Mouse (Mus musculus) intestine, embryonic 16.5 days (tissue): ENCODE measurements around the gene Col25a1. TPM values are rescaled to one million over a fixed set of nuclear protein-coding genes. Genes with fewer than 3 reads are reported as not detected.

Experiments
- ATAC-seq: fragments of 200-750 bp; cut with Nextera tagmentation; 2 replicates; pipeline ENCODE4 v1.8.0; 2017; ENCODE audit warnings: moderate TSS enrichment, moderate library complexity
- H3K27ac ChIP-seq: fragments of 300-500 bp; sonication (generic); 2 replicates; pipeline ENCODE4 v1.5.1; 2014; ENCODE audit warnings: mild to moderate bottlenecking, low read length
- H3K27me3 ChIP-seq: fragments of 300-500 bp; sonication (generic); replicated peaks from 2 replicates; pipeline ENCODE4 v1.6.1; 2014; ENCODE audit warnings: low read length, control low read depth, mixed read lengths; ENCODE audit not compliant: control insufficient read depth, insufficient read depth
- H3K36me3 ChIP-seq: fragments of 300-500 bp; sonication (generic); 2 replicates; pipeline ENCODE4 v1.6.1; 2014; ENCODE audit warnings: low read length, control low read depth; ENCODE audit not compliant: control insufficient read depth, insufficient read depth
- H3K4me1 ChIP-seq: fragments of 300-500 bp; sonication (generic); 2 replicates; pipeline ENCODE4 v1.6.1; 2014; ENCODE audit warnings: low read length, control low read depth, mixed read lengths; ENCODE audit not compliant: control insufficient read depth, insufficient read depth
- H3K4me2 ChIP-seq: fragments of 300-500 bp; sonication (generic); 2 replicates; pipeline ENCODE4 v1.6.1; 2014; ENCODE audit warnings: low read depth, low read length, control low read depth
- H3K4me3 ChIP-seq: fragments of 300-500 bp; sonication (generic); 2 replicates; pipeline ENCODE4 v1.5.1; 2014; ENCODE audit warnings: mild to moderate bottlenecking, low read length
- H3K9ac ChIP-seq: fragments of 300-500 bp; sonication (generic); 2 replicates; pipeline ENCODE4 v1.6.1; 2014; ENCODE audit warnings: low read depth, low read length
- H3K9me3 ChIP-seq: fragments of 300-500 bp; sonication (generic); 2 replicates; pipeline ENCODE4 v1.6.1; 2016; ENCODE audit warnings: low read length, control low read depth; ENCODE audit not compliant: control insufficient read depth
- WGBS: fragments of 180-500 bp; shearing (Covaris S2); extraction: QIAGEN DNeasy Blood & Tissue Kit; methylation state at CpG from one replicate; pipeline ENCODE4 v1.1.7; 2014; 5-methylcytosine and 5-hydroxymethylcytosine counted together
- polyA plus RNA-seq: library from polyadenylated mRNA; unstranded; fragments of >200 nt; fragmentation: Nextera tagmentation; extraction: Ambion mirVana; gene quantifications from 2 replicates; pipeline ENCODE4 v1.2.1, GENCODE M21; 2015

Gene Col25a1
- polyA plus RNA-seq, 1 experiment from 2014 or later: 1.4 TPM

- Histone ChIP-seq H3K27me3 (no peaks in the 10 kb centered on the region), H3K27ac (no peak overlapping the region), H3K9ac (no peak overlapping the region), H3K4me2 (no peak overlapping the region), H3K36me3 (no peaks in the 10 kb centered on the region), H3K9me3 (no peaks in the 10 kb centered on the region), H3K4me1 (no peaks in the 10 kb centered on the region), H3K4me3 (no peak overlapping the region)
- WGBS: 89% methylated on average over 3 of the region's 3 CpGs
- ATAC-seq: no peak
Observed at GRCm38 (mm10) chr3:130220811-130221210, 89.5 kb downstream of the Col25a1 start.

GRCm38 (mm10) chr3:130228186-130228585 is 96.9 kb downstream of the Col25a1 start:
- no peaks in the 10 kb centered on the region for H3K4me1 ChIP-seq
- no peak for ATAC-seq
- no peak overlapping the region for H3K4me2 ChIP-seq
- H3K9ac ChIP-seq: no peak overlapping the region
- H3K4me3 ChIP-seq: no peak overlapping the region
- H3K27me3 ChIP-seq: no peaks in the 10 kb centered on the region
- no peaks in the 10 kb centered on the region for H3K36me3 ChIP-seq
- WGBS: 86% methylated on average over 9 of the region's 9 CpGs
- no peak overlapping the region for H3K27ac ChIP-seq
- no peaks in the 10 kb centered on the region for H3K9me3 ChIP-seq

DNA sequence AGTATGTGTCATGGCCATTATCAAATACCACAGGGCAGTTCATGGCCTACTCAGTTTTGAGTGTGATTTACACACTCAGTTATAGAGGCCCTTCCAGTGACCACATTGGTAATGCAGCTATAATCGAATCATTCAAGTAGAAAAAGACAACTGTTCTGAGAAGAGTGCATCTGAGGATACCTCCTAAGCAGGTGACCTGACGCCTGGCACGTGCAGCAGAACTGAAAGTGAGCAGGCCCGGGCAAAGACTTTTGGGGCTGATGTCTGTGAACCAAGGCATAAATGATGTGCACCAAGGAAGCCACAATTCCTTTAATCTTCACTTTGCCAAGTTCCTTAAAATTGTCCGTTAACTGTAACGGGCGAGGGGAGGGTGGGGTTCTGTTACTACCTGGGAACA is 101.6 kb downstream of the Col25a1 start:
- Histone ChIP-seq H3K36me3 (no peaks in the 10 kb centered on the region), H3K27ac (no peak overlapping the region), H3K27me3 (no peaks in the 10 kb centered on the region), H3K9me3 (no peaks in the 10 kb centered on the region), H3K4me1 (no peaks in the 10 kb centered on the region), H3K4me2 (no peak overlapping the region), H3K9ac (no peak overlapping the region), H3K4me3 (no peak overlapping the region)
- no peak for ATAC-seq
- 93% methylated on average over 7 of the region's 7 CpGs for WGBS

DNA sequence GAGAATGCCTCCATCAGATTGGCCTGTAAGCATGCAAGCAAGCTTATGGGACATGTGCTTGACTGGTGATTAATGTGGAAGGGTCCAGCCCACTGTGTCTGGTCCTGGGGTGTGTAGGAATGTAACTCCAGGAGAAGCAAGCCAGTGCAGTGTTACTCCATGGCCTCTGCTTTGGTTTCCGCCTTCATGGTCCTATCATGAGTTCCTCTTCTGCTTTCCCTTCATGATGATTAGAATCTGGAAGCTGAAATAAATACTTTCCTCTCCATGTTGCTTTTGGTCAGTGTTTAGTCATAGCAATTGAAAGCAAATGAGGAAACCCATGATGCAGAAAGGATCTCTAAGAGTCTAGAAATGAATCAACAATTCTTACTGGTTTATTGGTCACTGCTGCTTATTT is 103.9 kb downstream of the Col25a1 start:
- Histone ChIP-seq H3K9me3 (no peaks in the 10 kb centered on the region), H3K4me2 (no peak overlapping the region), H3K9ac (no peak overlapping the region), H3K4me1 (no peaks in the 10 kb centered on the region), H3K27me3 (no peaks in the 10 kb centered on the region), H3K27ac (no peak overlapping the region), H3K36me3 (no peaks in the 10 kb centered on the region), H3K4me3 (no peak overlapping the region)
- no peak for ATAC-seq
- 87% methylated on average over 1 of the region's 1 CpGs for WGBS

DNA sequence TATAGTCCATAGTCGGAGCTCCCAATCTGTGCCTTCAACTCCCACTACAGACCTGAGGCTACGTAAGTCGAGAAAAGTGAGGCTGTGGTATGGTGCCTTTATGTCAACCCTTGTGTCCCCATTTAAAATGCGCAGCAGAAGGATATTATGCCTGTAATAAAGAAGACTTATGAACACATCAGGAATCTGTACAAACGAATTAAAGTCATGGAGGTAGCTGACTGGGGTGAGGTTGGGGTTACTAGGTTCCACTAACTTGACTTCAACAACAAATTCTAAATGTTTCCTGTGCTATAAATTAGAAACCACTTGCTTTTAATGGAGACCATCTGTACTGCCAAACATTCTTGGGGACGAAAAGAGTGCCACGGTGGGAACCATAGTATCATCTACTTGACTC is 104.8 kb downstream of the Col25a1 start:
- Histone ChIP-seq H3K9me3 (no peaks in the 10 kb centered on the region), H3K36me3 (no peaks in the 10 kb centered on the region), H3K9ac (no peak overlapping the region), H3K27me3 (no peaks in the 10 kb centered on the region), H3K4me2 (no peak overlapping the region), H3K27ac (no peak overlapping the region), H3K4me1 (no peaks in the 10 kb centered on the region), H3K4me3 (no peak overlapping the region)
- WGBS: 82% methylated on average over 7 of the region's 7 CpGs
- ATAC-seq: no peak

GRCm38 (mm10) chr3:130237852-130238251 is 106.6 kb downstream of the Col25a1 start:
- no peaks in the 10 kb centered on the region for H3K4me1 ChIP-seq
- H3K4me3 ChIP-seq: no peak overlapping the region
- no peaks in the 10 kb centered on the region for H3K27me3 ChIP-seq
- H3K27ac ChIP-seq: no peak overlapping the region
- H3K9me3 ChIP-seq: no peaks in the 10 kb centered on the region
- no peak for ATAC-seq
- H3K4me2 ChIP-seq: no peak overlapping the region
- no peaks in the 10 kb centered on the region for H3K36me3 ChIP-seq
- 30% methylated on average over 1 of the region's 1 CpGs for WGBS
- no peak overlapping the region for H3K9ac ChIP-seq

DNA sequence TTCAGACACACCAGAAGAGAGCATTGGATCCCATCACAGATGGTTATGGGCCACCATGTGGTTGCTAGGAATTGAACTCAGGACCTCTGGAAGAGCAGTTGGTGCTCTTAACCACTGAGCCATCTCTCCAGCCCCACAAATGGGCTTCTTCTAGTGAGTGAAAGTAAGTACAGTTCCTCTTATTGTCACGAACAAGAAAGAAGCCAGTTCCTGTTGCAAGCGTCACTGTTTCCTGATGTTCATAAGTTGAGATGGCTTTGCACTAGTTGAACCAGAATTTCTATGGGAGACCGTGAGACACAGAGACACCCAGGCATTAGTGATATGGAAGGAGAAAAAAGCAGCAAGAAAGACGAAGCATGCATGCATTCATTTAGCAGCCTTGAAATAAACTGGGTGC is 110.6 kb downstream of the Col25a1 start:
- no peak for ATAC-seq
- H3K4me1 ChIP-seq: no peaks in the 10 kb centered on the region
- H3K27ac ChIP-seq: no peak overlapping the region
- H3K4me3 ChIP-seq: no peak overlapping the region
- no peaks in the 10 kb centered on the region for H3K27me3 ChIP-seq
- no peak overlapping the region for H3K9ac ChIP-seq
- 77% methylated on average over 4 of the region's 4 CpGs for WGBS
- H3K4me2 ChIP-seq: no peak overlapping the region
- H3K9me3 ChIP-seq: no peaks in the 10 kb centered on the region
- no peaks in the 10 kb centered on the region for H3K36me3 ChIP-seq

DNA sequence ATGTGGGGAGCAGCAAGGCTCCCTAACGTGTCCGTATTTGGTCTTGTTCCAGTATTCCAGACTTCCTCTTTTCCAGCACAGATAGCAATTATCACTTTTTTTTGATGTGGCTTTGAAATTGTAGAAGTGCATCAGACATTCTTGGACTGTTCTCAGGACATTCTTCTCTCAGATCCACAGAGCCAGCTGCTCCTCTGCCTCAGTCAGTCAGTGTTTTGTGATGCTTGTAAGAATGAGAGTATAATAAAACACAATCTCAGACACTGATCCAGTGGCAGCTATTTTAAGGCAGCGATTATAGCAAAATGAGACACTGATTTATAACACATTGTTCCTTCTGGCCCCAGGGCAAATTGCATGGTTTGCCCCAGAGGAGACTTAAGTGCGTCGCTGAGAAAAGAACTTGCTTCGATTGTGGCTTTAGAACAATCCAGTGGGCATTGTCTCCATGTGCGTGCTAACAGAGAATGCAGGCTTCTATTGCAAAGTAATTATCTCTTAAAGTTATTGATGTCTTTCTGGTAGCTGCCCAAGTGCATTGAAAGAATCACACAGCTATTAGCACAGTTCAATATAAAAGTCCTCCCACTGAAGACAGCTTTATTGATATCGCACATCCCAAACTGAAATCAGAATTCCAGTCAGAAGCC is 111.5 kb downstream of the Col25a1 start:
- Histone ChIP-seq H3K27ac (no peak overlapping the region), H3K4me1 (no peaks in the 10 kb centered on the region), H3K36me3 (no peaks in the 10 kb centered on the region), H3K9me3 (no peaks in the 10 kb centered on the region), H3K4me3 (no peak overlapping the region), H3K9ac (no peak overlapping the region), H3K4me2 (no peak overlapping the region), H3K27me3 (no peaks in the 10 kb centered on the region)
- WGBS: 70% methylated on average over 8 of the region's 8 CpGs
- ATAC-seq: no peak

DNA sequence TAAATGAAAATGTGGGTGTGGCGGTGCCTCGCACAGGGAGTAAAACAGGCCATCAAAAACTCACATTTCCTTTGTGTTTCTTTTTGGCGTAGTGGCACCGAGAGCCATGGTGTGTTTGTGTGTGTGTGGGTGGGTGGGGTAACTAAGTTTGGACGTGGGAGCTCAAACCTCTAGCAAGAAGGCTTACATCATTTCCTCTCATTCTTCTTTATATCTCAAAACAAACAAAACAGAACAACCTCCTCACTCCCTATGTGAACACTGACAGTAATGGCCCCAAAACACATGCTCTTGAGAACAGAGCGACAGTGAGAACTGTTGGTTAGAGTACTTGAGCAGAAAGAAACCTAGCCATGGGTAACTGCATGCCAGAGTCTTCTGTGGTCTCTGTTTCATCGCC is 121.1 kb downstream of the Col25a1 start:
- H3K36me3 ChIP-seq: no peaks in the 10 kb centered on the region
- no peak overlapping the region for H3K4me3 ChIP-seq
- no peaks in the 10 kb centered on the region for H3K27me3 ChIP-seq
- H3K9me3 ChIP-seq: no peaks in the 10 kb centered on the region
- no peak overlapping the region for H3K27ac ChIP-seq
- H3K4me1 ChIP-seq: no peaks in the 10 kb centered on the region
- ATAC-seq: no peak
- no peak overlapping the region for H3K9ac ChIP-seq
- 75% methylated on average over 7 of the region's 7 CpGs for WGBS
- no peak overlapping the region for H3K4me2 ChIP-seq

- no peaks in the 10 kb centered on the region for H3K4me1 ChIP-seq
- no peaks in the 10 kb centered on the region for H3K36me3 ChIP-seq
- WGBS: 68% methylated on average over 3 of the region's 3 CpGs
- H3K4me3 ChIP-seq: no peak overlapping the region
- H3K4me2 ChIP-seq: no peak overlapping the region
- ATAC-seq: peak; percentile 97
- no peaks in the 10 kb centered on the region for H3K27me3 ChIP-seq
- H3K9ac ChIP-seq: no peak overlapping the region
- no peaks in the 10 kb centered on the region for H3K9me3 ChIP-seq
- H3K27ac ChIP-seq: no peak overlapping the region
Observed at GRCm38 (mm10) chr3:130256059-130256458, 124.8 kb downstream of the Col25a1 start.
